In genomic region chr9:52012311-52012710, GRCm38 (mm10) we compare ENCODE assay signal across 23 mouse cellular contexts. TPM values are rescaled to one million over a fixed set of nuclear protein-coding genes. Genes with fewer than 3 reads are reported as not detected.
"Had no signal": no experiment of that assay in that cellular context is flagged by ENCODE, and none has a peak within 500 bp of the region (broad histone marks: within the 10 kb centered on the region; RNA-seq: fewer than 3 reads in every experiment).

No protein-coding gene starts in this region.

- DNase-seq: kidney, adult 2 months; kidney, postnatal 25 days; layer of hippocampus, adult 9-11 months; left cerebral cortex, postnatal 4 days; liver, postnatal 0 days; lung, embryonic 14.5 days; retina, postnatal 1 day; right cerebral cortex, postnatal 4 days; thymus, adult 18-20 months; thymus, postnatal 4 days had no signal

- H3K27ac ChIP-seq: kidney, postnatal 0 days; layer of hippocampus, adult 2 months; limb, embryonic 12.5 days; limb, embryonic 15.5 days; liver, embryonic 14.5 days; macrophage; midbrain, embryonic 13.5 days; neural tube, embryonic 13.5 days; stomach, embryonic 15.5 days had no signal

- ATAC-seq: lung, postnatal 0 days; midbrain, embryonic 13.5 days; midbrain, embryonic 16.5 days had no signal

- H3K4me3 ChIP-seq: layer of hippocampus, adult 2 months; limb, embryonic 12.5 days; limb, embryonic 15.5 days; midbrain, embryonic 13.5 days; myocyte; neural tube, embryonic 13.5 days; stomach, embryonic 15.5 days had no signal

RNA-seq across cellular contexts. Expression of gene Fdx1, which starts 49.0 kb away (rescaled TPM):
- total RNA-seq: monocyte, adult 5-6 weeks had no signal
